Mouse (Mus musculus): Measurements from ENCODE around the gene Isg20. TPM values are rescaled to one million over a fixed set of nuclear protein-coding genes. Genes with fewer than 3 reads are reported as not detected.

Isg20 gene
- polyA plus RNA-seq, 1 experiment, result 3.0 TPM

DNA sequence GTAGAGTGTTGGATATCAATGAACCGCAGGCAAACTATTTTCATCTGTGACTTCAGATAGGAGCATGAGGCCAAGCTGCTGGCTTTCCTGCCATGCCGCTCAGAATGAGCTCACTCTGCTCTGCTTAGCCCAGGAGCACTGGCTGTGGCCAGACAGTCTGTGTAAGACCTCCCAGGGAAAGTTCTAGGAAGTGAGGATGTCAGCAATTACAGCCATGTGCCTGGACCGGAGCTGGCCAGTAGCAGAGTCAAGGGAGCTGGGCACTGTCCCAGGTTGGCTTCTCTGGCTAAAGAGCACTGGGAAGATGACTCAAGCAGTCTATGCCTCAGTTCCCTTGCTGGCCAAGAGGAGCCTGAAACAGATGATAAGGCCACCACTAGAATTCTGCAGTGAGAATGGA is 50.7 kb downstream of the Isg20 start:
- no peak for DNase-seq
- H3K27me3 ChIP-seq (ENCODE audit: control insufficient read depth, insufficient read depth, low read length), result no peaks in the 10 kb centered on the region
- H3K4me1 ChIP-seq (ENCODE audit: control insufficient read depth, insufficient read depth, low read length), result no peaks in the 10 kb centered on the region
- WGBS, result 41% methylated on average over 3 of the region's 3 CpGs
- TF ChIP-seq CTCF (IDR thresholded peaks at IDR 0.05; ENCODE audit: borderline replicate concordance, insufficient read depth, low read depth, low read length), result no peak
- no peak for TF ChIP-seq POLR2A (IDR thresholded peaks at IDR 0.05; ENCODE audit: borderline replicate concordance, insufficient read depth, low read length)
- no peak overlapping the region for H3K27ac ChIP-seq (ENCODE audit: insufficient read depth, low read length)
- H3K4me3 ChIP-seq (replicated peaks; ENCODE audit: insufficient read depth, low read depth, low read length), result no peak overlapping the region

Other genes with a start within 250 kb of the Isg20 start
- gene Ntrk3, start 175.4 kb upstream of the Isg20 start, polyA plus RNA-seq (2012; rRNA removed), result 91.5 and 109 TPM in 2 replicates
- 79.1 and 83.0 TPM in 2 replicates for gene Mrps11, start 130.3 kb upstream of the Isg20 start, polyA plus RNA-seq (2012; rRNA removed)
- 46.4 and 48.3 TPM in 2 replicates for gene Mrpl46, start 129.9 kb upstream of the Isg20 start, polyA plus RNA-seq (2012; rRNA removed)
- 8.5 and 9.7 TPM in 2 replicates for gene Det1, start 66.2 kb upstream of the Isg20 start, polyA plus RNA-seq (2012; rRNA removed)
- gene Aen, start 17.6 kb upstream of the Isg20 start, polyA plus RNA-seq (2012; rRNA removed), result 23.7 and 27.2 TPM in 2 replicates
- 3.3 and 5.6 TPM in 2 replicates for gene Acan, start 140.1 kb downstream of the Isg20 start, polyA plus RNA-seq (2012; rRNA removed)
- 0.79 and 0.87 TPM in 2 replicates for gene Hapln3, start 217.6 kb downstream of the Isg20 start, polyA plus RNA-seq (2012; rRNA removed)
- gene Mfge8, start 235.6 kb downstream of the Isg20 start, polyA plus RNA-seq (2012; rRNA removed), result 83.7 and 90.9 TPM in 2 replicates